Mouse (Mus musculus) granulocyte monocyte progenitor cell, adult 5-6 weeks (primary cell): ENCODE results near the gene Slc1a3. TPM values are rescaled to one million over a fixed set of nuclear protein-coding genes. Genes with fewer than 3 reads are reported as not detected.

Experiments
- ATAC-seq: replicated peaks from 2 replicates; pipeline ENCODE4 v1.8.0; 2016; ENCODE audit warnings: mild to moderate bottlenecking, moderate TSS enrichment, inconsistent platforms; ENCODE audit not compliant: poor library complexity, severe bottlenecking
- total RNA-seq, 2 experiments: library from RNA; stranded (forward) in 1 of 2; stranded (reverse) in 1 of 2; fragments of 200-712, 200-1000 nt in 1 of 2; fragments of >200 nt in 1 of 2; fragmentation: Nextera tagmentation in 1 of 2; gene quantifications; 2 replicates each; pipeline ENCODE4 v1.2.3; 2014 to 2017

Gene Slc1a3
- total RNA-seq, 2 experiments from 2014 or later, result 1.5 TPM; not detected in 1

GRCm38 (mm10) chr15:8663348-8664099, 47.0 kb downstream of the Slc1a3 start:
- peak; percentile 90 for ATAC-seq

- no peak for ATAC-seq
These were observed 48.7 kb downstream of the Slc1a3 start for GRCm38 (mm10) chr15:8661856-8662255.

GRCm38 (mm10) chr15:8659977-8660376, 50.6 kb downstream of the Slc1a3 start:
- ATAC-seq, result no peak

- ATAC-seq, result no peak
These were observed 51.0 kb downstream of the Slc1a3 start for GRCm38 (mm10) chr15:8659483-8659971.

- ATAC-seq, result no peak
These were observed 52.2 kb downstream of the Slc1a3 start for GRCm38 (mm10) chr15:8658086-8658980.

- no peak for ATAC-seq
These were observed 55.3 kb downstream of the Slc1a3 start for GRCm38 (mm10) chr15:8655251-8655650.

GRCm38 (mm10) chr15:8652637-8653036, 57.9 kb downstream of the Slc1a3 start:
- ATAC-seq, result no peak

GRCm38 (mm10) chr15:8643997-8644692, 66.4 kb downstream of the Slc1a3 start:
- no peak for ATAC-seq

GRCm38 (mm10) chr15:8639856-8640255, 70.7 kb downstream of the Slc1a3 start:
- no peak for ATAC-seq

GRCm38 (mm10) chr15:8638568-8639325, 71.8 kb downstream of the Slc1a3 start:
- ATAC-seq, result peak; percentile 46

- ATAC-seq, result no peak
These were observed 73.3 kb downstream of the Slc1a3 start for GRCm38 (mm10) chr15:8637283-8637682.

- no peak for ATAC-seq
These were observed 74.6 kb downstream of the Slc1a3 start for GRCm38 (mm10) chr15:8635974-8636373.

GRCm38 (mm10) chr15:8634807-8635206, 75.8 kb downstream of the Slc1a3 start:
- ATAC-seq, result peak; percentile 65

GRCm38 (mm10) chr15:8634355-8634754, 76.2 kb downstream of the Slc1a3 start:
- ATAC-seq, result no peak

- 0 out of 2 replicates have a peak, but pooled peaks have one; percentile 34 for ATAC-seq
These were observed 77.2 kb downstream of the Slc1a3 start for GRCm38 (mm10) chr15:8633375-8633774.

- ATAC-seq, result no peak
These were observed 78.2 kb downstream of the Slc1a3 start for GRCm38 (mm10) chr15:8632361-8632760.

- ATAC-seq, result no peak
These were observed 81.2 kb downstream of the Slc1a3 start for GRCm38 (mm10) chr15:8629317-8629831.

GRCm38 (mm10) chr15:8628150-8628549, 82.4 kb downstream of the Slc1a3 start:
- no peak for ATAC-seq

GRCm38 (mm10) chr15:8627097-8627537, 83.4 kb downstream of the Slc1a3 start:
- peak; percentile 74 for ATAC-seq
